Mouse (Mus musculus) liver, postnatal 0 days (tissue): ENCODE measurements around the gene Ybx2.

Experiments used
- CTCF ChIP-seq: sonication (generic); IDR thresholded peaks from 2 replicates; pipeline ENCODE4 v1.5.1; 2016; ENCODE audit warnings: antibody characterized with exemption, low read depth
- EP300 ChIP-seq: IDR thresholded peaks from 2 replicates; pipeline ENCODE4 v1.6.1; 2016; ENCODE audit warnings: antibody characterized with exemption, low read depth, mild to moderate bottlenecking

DNA sequence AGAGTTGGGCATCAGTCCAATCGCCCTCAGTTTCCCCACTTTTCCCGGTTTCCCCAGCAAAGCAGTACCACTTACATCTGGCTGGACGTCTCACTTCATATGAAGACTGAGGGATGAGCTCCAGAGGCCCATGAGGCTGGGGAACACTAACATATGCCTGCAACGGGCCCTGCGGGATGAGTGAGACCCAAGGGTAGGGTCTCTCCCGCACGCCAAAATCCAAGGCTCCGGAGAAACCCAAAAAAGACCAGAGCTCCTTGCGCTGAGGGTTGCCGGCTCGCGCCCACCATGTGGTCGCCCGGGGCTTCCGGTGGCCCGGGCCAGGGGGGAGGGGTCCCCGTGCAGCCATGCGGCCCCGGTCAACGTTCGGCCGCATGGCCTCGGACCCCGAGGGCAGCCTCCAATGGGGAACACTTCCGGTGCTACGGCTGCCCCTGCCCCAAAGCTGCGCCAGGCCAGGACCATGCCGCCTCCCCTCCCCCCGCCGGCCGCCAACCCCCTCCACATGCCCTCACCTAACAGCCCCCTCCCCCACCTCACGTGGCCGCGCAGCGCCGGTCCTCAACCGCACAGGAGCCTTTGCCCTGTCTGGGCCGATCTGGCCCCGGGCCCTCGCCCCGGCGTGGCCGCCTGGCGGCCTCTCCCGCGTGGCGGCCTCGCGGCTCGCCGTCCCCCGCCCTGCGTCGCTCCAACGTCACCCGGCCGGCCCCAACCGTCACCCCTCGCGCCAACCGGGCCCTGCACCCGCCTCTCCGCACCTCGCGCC lies 15.1 kb upstream of the Ybx2 start:
- TF ChIP-seq CTCF (no peak), EP300 (no peak)
